Mouse (Mus musculus) forebrain, embryonic 14.5 days (tissue): ENCODE data around the gene Naxd. TPM values are rescaled to one million over a fixed set of nuclear protein-coding genes. Genes with fewer than 3 reads are reported as not detected.
A peak's percentile ranks its signal among the peaks of the same experiment; 100 is the strongest.
"Not testable (repeated sequence)": the region's sequence is repeated elsewhere in the genome, so short reads cannot be mapped to it uniquely, and the experiment has no call there.

ENCODE experiments used
- ATAC-seq: fragments of 200-750 bp; cut with Nextera tagmentation; 2 replicates; pipeline ENCODE4 v1.8.0; 2017; ENCODE audit warnings: mild to moderate bottlenecking, moderate library complexity
- DNase-seq: peaks from one replicate; pipeline ENCODE4 v3.0.0-alpha.2; 2015; ENCODE audit warnings: low spot score
- H3K27ac ChIP-seq: fragments of 300-500 bp; sonication (generic); 2 replicates; pipeline ENCODE4 v1.5.1; 2014; ENCODE audit warnings: low read depth, mild to moderate bottlenecking, control low read depth, low read length, moderate library complexity
- H3K27me3 ChIP-seq: fragments of 300-500 bp; sonication (generic); replicated peaks from 2 replicates; pipeline ENCODE4 v1.6.1; 2014; ENCODE audit warnings: low read length, control low read depth, mixed read lengths; ENCODE audit not compliant: control insufficient read depth, insufficient read depth
- H3K36me3 ChIP-seq: fragments of 300-500 bp; sonication (generic); 2 replicates; pipeline ENCODE4 v1.6.1; 2014; ENCODE audit warnings: low read length, control low read depth; ENCODE audit not compliant: control insufficient read depth, insufficient read depth
- H3K4me1 ChIP-seq: fragments of 300-500 bp; sonication (generic); 2 replicates; pipeline ENCODE4 v1.6.1; 2014; ENCODE audit warnings: antibody characterized with exemption, low read length, control low read depth; ENCODE audit not compliant: control insufficient read depth, insufficient read depth
- H3K4me2 ChIP-seq: fragments of 300-500 bp; sonication (generic); 2 replicates; pipeline ENCODE4 v1.6.1; 2014; ENCODE audit warnings: mild to moderate bottlenecking, control low read depth, low read length
- H3K4me3 ChIP-seq: fragments of 300-500 bp; sonication (generic); 2 replicates; pipeline ENCODE4 v1.5.1; 2014; ENCODE audit warnings: low read depth, low read length, control low read depth
- H3K9ac ChIP-seq: fragments of 300-500 bp; sonication (generic); 2 replicates; pipeline ENCODE4 v1.6.1; 2014; ENCODE audit warnings: mild to moderate bottlenecking, low read length, control low read depth, moderate library complexity
- H3K9me3 ChIP-seq: fragments of 300-500 bp; sonication (generic); replicated peaks from 2 replicates; pipeline ENCODE4 v1.6.1; 2016; ENCODE audit warnings: low read length, control low read depth, mixed read lengths; ENCODE audit not compliant: control insufficient read depth
- WGBS: fragments of 180-500 bp; shearing (Covaris S2); extraction: QIAGEN DNeasy Blood & Tissue Kit; methylation state at CpG from one replicate; pipeline ENCODE4 v1.1.7; 2014; 5-methylcytosine and 5-hydroxymethylcytosine counted together
- polyA plus RNA-seq: library from polyadenylated mRNA; unstranded; fragments of >200 nt; fragmentation: Nextera tagmentation; extraction: Ambion mirVana; gene quantifications from 2 replicates; pipeline ENCODE4 v1.2.1, GENCODE M21; 2014

The Naxd gene
- polyA plus RNA-seq, 1 experiment from 2014 or later = 170 TPM

DNA sequence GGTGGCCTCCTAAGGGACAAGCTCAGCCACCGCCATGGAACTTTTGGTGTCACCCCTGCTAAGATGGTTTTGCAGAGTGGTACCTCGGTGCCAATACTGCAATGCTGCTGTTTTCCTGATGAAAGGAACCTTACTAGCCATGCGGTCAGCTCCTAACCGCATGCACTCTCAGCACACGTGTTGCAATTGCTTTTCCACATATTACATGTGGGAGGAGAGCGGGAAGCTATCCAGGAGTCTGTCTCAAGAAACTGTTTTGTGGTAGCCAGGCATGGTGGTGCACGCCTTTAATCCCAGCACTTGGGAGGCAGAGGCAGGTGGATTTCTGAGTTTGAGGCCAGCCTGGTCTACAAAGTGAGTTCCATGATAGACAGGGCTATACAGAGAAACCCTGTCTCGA is 42.9 kb downstream of the Naxd start:
- peaks cover 38% of the 10 kb centered on the region for H3K36me3 ChIP-seq
- ATAC-seq = no peak

DNA sequence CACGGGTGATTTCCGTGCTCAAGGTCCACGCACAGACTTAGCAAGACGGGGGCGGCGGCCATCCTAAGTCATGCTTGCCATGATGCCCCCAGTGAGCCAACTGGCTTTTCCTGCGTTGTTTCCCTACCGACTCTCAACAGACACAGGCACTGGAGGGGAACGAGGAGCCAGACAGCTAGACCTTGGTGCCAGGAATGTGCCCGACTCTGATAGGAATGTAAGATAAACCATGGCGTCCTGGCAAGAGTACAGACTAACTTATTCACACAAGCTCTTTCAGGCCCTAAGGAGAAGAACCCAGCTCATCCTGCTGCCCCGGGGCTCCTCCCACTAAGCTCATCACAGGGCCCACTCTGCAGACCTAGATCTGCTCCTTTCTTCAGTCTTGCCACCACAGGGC is 44.7 kb downstream of the Naxd start:
- H3K4me1 ChIP-seq = no peaks in the 10 kb centered on the region
- peaks cover 37% of the 10 kb centered on the region for H3K36me3 ChIP-seq
- H3K4me3 ChIP-seq = no peak overlapping the region
- 98% methylated on average over 12 of the region's 12 CpGs for WGBS
- no peak overlapping the region for H3K4me2 ChIP-seq
- H3K27ac ChIP-seq = no peak overlapping the region
- H3K27me3 ChIP-seq = no peaks in the 10 kb centered on the region
- no peak for ATAC-seq
- no peaks in the 10 kb centered on the region for H3K9me3 ChIP-seq
- no peak for DNase-seq
- no peak overlapping the region for H3K9ac ChIP-seq

More for the DNA sequence above, 42.9 kb downstream of the Naxd start:
- H3K27me3 ChIP-seq = no peaks in the 10 kb centered on the region
- H3K4me3 ChIP-seq = no peak overlapping the region
- no peaks in the 10 kb centered on the region for H3K4me1 ChIP-seq
- 94% methylated on average over 8 of the region's 8 CpGs for WGBS
- no peak overlapping the region for H3K4me2 ChIP-seq
- DNase-seq = no peak
- H3K9ac ChIP-seq = no peak overlapping the region
- H3K27ac ChIP-seq = no peak overlapping the region
- no peaks in the 10 kb centered on the region for H3K9me3 ChIP-seq

DNA sequence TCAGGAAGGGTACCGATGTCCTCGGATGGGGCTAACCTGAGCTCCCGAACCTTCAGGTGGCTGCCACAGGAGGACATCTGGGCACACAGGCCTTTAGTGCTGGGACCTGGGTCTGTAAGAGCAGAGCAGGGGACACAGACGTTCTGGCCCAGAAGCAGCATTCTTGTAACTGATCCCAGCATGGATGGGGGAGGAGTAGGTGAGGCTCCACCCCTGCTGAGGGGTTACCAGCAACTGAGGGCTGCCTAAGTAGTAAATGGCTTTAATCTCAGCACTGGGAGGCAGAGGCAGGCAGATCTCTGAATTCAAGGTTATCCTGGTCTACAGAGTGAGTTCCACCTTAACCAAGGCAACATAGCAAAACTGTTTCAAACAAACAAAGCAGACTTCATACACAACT is 45.6 kb downstream of the Naxd start:
- Histone ChIP-seq H3K9me3 (no peaks in the 10 kb centered on the region), H3K4me1 (no peaks in the 10 kb centered on the region), H3K9ac (no peak overlapping the region), H3K4me3 (no peak overlapping the region), H3K36me3 (peaks cover 33% of the 10 kb centered on the region), H3K27me3 (no peaks in the 10 kb centered on the region), H3K4me2 (no peak overlapping the region), H3K27ac (no peak overlapping the region)
- DNase-seq (no peak), ATAC-seq (no peak)
- WGBS = 87% methylated on average over 4 of the region's 4 CpGs

DNA sequence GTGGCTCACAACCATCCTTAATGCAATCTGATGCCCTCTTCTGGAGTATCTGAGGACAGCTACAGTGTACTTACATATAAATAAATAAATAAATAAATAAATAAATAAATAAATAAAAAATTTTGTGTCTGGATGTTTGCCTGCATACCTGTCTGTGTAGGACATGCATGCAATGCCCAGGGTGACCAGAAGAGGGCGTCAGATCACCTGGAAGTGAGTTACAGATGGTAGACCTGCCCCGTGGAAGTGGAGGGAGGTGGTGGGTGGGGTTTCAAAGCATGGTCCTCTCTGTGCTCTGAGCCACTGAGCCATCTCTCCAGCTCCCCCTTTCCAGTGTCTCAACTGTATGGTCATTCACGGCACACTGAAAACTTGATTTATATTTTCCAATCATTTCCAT is 47.1 kb downstream of the Naxd start:
- no peak overlapping the region for H3K4me2 ChIP-seq
- ATAC-seq = no peak
- no peaks in the 10 kb centered on the region for H3K9me3 ChIP-seq
- 47% methylated on average over 3 of the region's 3 CpGs for WGBS
- no peak overlapping the region for H3K9ac ChIP-seq
- no peak overlapping the region for H3K4me3 ChIP-seq
- H3K27ac ChIP-seq = no peak overlapping the region
- no peaks in the 10 kb centered on the region for H3K4me1 ChIP-seq
- peak; percentile 35 for DNase-seq
- peaks cover 33% of the 10 kb centered on the region for H3K36me3 ChIP-seq
- H3K27me3 ChIP-seq = no peaks in the 10 kb centered on the region

DNA sequence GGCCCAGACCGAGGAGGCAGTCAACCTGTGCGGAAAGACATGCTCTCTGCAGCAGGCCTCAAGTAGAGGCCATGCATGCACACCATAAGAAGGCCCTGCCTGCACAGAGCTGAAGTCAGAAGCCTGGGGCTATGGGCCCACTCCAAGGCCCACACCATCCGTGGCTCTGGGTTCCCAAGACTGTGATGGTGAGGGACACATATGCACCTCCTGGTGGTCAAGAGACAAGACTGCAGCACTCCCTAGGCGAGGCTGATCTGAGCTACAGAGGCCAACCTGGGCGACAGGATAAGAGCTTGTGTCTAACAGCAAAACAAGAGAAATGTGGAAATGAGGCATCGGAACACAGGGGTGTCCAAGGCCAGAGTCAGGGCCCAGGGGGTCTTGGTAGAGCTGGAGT is 49.8 kb downstream of the Naxd start:
- DNase-seq = no peak
- H3K4me3 ChIP-seq = no peak overlapping the region
- H3K9me3 ChIP-seq = no peaks in the 10 kb centered on the region
- peaks cover 11% of the 10 kb centered on the region; the same call in 1 of the 2 replicates for H3K36me3 ChIP-seq
- H3K27me3 ChIP-seq = no peaks in the 10 kb centered on the region
- H3K27ac ChIP-seq = no peak overlapping the region
- WGBS = 62% methylated on average over 6 of the region's 6 CpGs
- ATAC-seq = no peak
- no peak overlapping the region for H3K4me2 ChIP-seq
- no peak overlapping the region for H3K9ac ChIP-seq
- peaks cover 9% of the 10 kb centered on the region for H3K4me1 ChIP-seq

DNA sequence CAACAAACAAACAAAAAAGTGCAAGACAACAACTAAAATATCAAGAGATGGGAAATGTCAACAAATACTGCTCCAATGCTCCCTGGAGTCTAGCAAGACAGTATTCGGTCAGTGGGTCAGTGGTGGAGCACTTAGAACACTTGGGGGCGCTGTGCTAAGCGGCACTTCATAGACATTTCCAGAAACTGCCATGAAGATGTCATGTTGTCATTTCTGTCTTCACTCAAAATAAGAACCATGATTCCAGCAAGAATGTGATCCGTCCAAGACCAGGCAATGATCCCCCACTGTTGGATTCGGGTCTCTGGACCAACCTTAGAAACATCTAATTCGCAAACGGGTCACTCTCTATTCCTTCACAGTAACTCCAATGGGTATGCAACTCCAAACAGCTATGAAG is 52.4 kb downstream of the Naxd start:
- ATAC-seq (no peak), DNase-seq (peak; percentile 48)
- peak overlapping the region; percentile 77 for H3K4me3 ChIP-seq
- peak overlapping the region; percentile 90; the same call in 1 of the 2 replicates for H3K27ac ChIP-seq
- no peaks in the 10 kb centered on the region for H3K27me3 ChIP-seq
- H3K36me3 ChIP-seq = 0 out of 2 replicates have a peak, but pooled peaks cover 7% of the 10 kb centered on the region
- 25% methylated on average over 7 of the region's 7 CpGs for WGBS
- no peaks in the 10 kb centered on the region for H3K9me3 ChIP-seq
- peaks cover 12% of the 10 kb centered on the region for H3K4me1 ChIP-seq
- H3K9ac ChIP-seq = peak overlapping the region; percentile 87
- H3K4me2 ChIP-seq = peak overlapping the region; percentile 81

DNA sequence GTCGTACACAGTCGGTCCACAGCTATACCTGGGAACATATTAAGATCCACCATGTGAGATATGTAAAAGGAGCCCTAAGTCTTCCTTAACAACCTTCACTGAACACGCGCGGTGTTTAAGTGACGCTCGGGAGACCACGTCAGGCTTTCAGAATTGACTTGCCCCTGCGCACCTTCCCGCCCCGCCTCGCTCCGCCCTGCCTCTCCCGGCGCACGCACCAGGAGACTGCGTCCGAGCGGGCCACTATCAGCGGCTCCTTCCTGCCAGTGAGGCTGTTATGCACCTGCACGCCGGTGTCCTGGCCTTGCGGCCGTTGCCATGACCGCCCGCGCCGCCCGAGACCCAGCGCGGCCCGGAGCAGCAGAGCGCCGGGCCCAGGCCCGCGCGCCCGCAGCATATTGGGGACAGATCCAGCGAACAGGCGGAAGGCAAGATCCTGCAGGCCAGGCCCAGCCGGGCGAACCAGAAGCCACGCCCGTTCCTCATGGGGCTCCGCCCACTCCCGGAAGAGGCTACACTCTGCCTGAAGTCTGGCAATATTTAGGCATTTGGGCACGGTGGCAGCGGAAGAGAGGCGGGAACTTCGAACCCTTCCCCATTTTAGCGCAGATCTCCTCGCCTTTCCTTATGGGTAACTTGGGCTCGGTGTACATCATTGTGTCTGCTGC is 53.1 kb downstream of the Naxd start, which contains the start of gene Cars2:
Cars2 (minus strand) TSS at position 503 of the 668 bp plus-strand sequence.
- under 1% methylated on average over 53 of the region's 53 CpGs for WGBS
- Histone ChIP-seq H3K9me3 (no peaks in the 10 kb centered on the region), H3K27ac (peak within 1 kb of the TSS; percentile 90), H3K36me3 (0 out of 2 replicates have a peak, but pooled peaks cover 7% of the 10 kb centered on the region), H3K4me3 (peak within 1 kb of the TSS; percentile 77), H3K4me2 (peak within 1 kb of the TSS; percentile 81), H3K4me1 (peaks cover 12% of the 10 kb centered on the region), H3K27me3 (no peaks in the 10 kb centered on the region), H3K9ac (peak within 1 kb of the TSS; percentile 87)
- peak; percentile 70 for ATAC-seq
- DNase-seq = peak; percentile 93

DNA sequence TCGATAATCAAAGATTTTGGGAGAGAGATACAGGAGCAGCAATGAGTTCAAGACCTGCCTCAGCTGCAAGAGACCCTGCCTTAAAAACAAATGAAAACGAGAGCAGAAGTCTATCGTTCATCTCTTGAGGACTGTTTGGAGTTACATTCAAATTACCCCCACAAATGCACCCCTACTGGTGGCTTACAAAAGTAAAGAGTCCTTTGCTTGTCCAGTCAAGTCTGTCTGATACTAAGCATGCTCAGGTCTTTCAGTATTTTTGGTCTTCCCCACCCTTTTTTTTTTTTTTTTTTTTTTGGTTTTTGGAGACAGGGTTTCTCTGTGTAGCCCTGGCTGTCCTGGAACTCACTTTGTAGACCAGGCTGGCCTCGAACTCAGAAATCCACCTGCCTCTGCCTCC is 54.2 kb downstream of the Naxd start:
- 89% methylated on average over 3 of the region's 4 CpGs for WGBS
- not testable (repeated sequence) for H3K27ac ChIP-seq, ATAC-seq, DNase-seq, H3K4me3 ChIP-seq, H3K9me3 ChIP-seq, H3K27me3 ChIP-seq, H3K4me2 ChIP-seq, H3K36me3 ChIP-seq, H3K9ac ChIP-seq
- H3K4me1 ChIP-seq = peaks cover 12% of the 10 kb centered on the region

DNA sequence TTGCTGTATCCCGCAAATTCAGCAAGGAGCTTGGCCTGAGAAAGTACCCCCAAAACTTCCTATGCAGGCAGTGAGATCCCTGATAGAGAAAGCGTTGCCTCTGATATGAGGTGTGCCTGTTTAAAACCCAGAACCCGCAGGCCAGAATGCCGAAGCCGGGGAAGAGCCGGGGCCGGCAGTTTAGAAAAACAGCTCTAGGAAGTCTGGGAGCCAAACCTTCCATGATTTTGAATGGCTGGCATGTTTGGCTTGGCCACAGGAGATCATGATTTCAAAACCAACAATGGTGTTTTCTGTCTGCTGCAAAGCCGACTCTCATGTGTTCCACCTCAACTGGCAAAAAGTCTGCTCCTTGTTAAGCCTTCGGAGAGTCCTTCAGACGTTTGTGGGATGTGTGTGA is 55.1 kb downstream of the Naxd start:
- no peak overlapping the region for H3K27ac ChIP-seq
- H3K4me1 ChIP-seq = peaks cover 12% of the 10 kb centered on the region
- no peak overlapping the region for H3K4me3 ChIP-seq
- ATAC-seq = no peak
- H3K27me3 ChIP-seq = no peaks in the 10 kb centered on the region
- H3K9ac ChIP-seq = no peak overlapping the region
- no peaks in the 10 kb centered on the region for H3K36me3 ChIP-seq
- H3K4me2 ChIP-seq = no peak overlapping the region
- no peaks in the 10 kb centered on the region for H3K9me3 ChIP-seq
- DNase-seq = no peak
- 91% methylated on average over 10 of the region's 10 CpGs for WGBS
